Mouse (Mus musculus) brown adipose tissue, adult 24 weeks (tissue): ENCODE data around the gene Klf2. TPM values are rescaled to one million over a fixed set of nuclear protein-coding genes. Genes with fewer than 3 reads are reported as not detected.

Experiments
- H3K27ac ChIP-seq: fragments of 200-500 bp; replicated peaks from 2 replicates; pipeline ENCODE4 v1.5.1; 2012; ENCODE audit warnings: low read depth, mild to moderate bottlenecking, low read length
- H3K4me1 ChIP-seq: fragments of 200-500 bp; 2 replicates; pipeline ENCODE4 v1.6.1; 2012; ENCODE audit warnings: low read length, mixed read lengths; ENCODE audit not compliant: control insufficient read depth, insufficient read depth, insufficient read length
- H3K4me3 ChIP-seq: fragments of 200-500 bp; 2 replicates; pipeline ENCODE4 v1.5.1; 2012; ENCODE audit warnings: low read depth, mild to moderate bottlenecking, low read length, moderate library complexity; ENCODE audit not compliant: insufficient read depth
- polyA plus RNA-seq: library from polyadenylated mRNA; stranded (reverse); fragments of >200 nt; gene quantifications from 2 replicates; pipeline ENCODE4 v1.2.4, GENCODE M21; 2012; ENCODE audit not compliant: missing spikeins, insufficient read depth, insufficient read length

Gene Klf2
- polyA plus RNA-seq, 1 experiment = 88.0 TPM

GRCm38 (mm10) chr8:72362754-72363153 lies 43.9 kb downstream of the Klf2 start:
- Histone ChIP-seq H3K4me3 (no peak overlapping the region), H3K27ac (peak overlapping the region; percentile 75; the same call in 1 of the 2 replicates), H3K4me1 (peaks cover 11% of the 10 kb centered on the region)

DNA sequence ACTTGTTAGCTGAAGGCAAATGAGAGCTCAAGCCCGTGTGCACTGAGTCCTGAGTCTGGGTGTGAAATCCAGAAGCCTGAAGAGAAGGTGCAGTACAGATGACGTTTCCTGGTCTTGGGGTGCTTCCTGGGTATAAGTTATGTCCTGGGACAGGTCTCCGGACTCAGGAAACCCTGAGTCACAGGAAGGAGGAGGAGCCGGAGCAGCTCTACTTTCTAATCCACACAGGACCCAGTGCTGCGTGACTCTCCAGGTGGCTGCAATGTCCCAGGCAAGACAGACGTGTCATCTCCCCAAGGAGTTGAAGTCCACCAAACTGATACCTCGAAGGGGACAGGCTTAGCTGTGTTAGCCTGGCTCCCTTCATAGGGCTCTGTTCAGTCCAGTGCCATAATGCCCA lies 44.6 kb downstream of the Klf2 start:
- Histone ChIP-seq H3K4me1 (peaks cover 11% of the 10 kb centered on the region), H3K4me3 (no peak overlapping the region), H3K27ac (peak overlapping the region; percentile 75)

- Histone ChIP-seq H3K4me1 (peaks cover 9% of the 10 kb centered on the region), H3K4me3 (no peak overlapping the region)
Observed at GRCm38 (mm10) chr8:72365016-72365415, 46.2 kb downstream of the Klf2 start.

DNA sequence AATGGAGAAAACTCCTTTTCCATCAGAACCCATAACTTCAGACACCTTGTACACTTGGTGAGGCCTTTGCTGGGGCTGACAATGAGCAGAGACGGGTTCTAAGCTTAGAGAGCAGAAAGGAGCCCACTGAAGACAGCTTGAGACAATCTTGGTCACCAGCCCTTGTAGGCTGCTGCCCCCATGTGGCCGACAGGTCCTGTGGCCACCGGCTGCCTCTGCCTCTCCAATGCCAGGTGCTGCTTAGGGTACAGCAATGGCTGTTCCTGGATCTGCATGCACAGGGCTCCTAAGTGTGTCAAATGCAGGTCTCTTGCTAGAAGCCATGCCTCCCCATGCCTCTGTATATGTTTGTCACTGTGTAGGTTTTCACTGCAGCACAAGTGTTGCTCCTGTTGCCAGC lies 47.0 kb downstream of the Klf2 start:
- peaks cover 9% of the 10 kb centered on the region for H3K4me1 ChIP-seq
- peak overlapping the region; percentile 27; the same call in 1 of the 2 replicates for H3K27ac ChIP-seq
- H3K4me3 ChIP-seq = no peak overlapping the region

More at GRCm38 (mm10) chr8:72365016-72365415, 46.2 kb downstream of the Klf2 start:
- H3K27ac ChIP-seq = peak overlapping the region; percentile 75

- no peak overlapping the region for H3K27ac ChIP-seq
- H3K4me3 ChIP-seq = no peak overlapping the region
- peaks cover 9% of the 10 kb centered on the region for H3K4me1 ChIP-seq
Observed at GRCm38 (mm10) chr8:72366435-72366834, 47.6 kb downstream of the Klf2 start.

Other genes with a start within 250 kb of the Klf2 start
- gene Olfr373, start 235.9 kb upstream of the Klf2 start, polyA plus RNA-seq = not detected in 2 replicates
- gene Olfr374, start 212.0 kb upstream of the Klf2 start, polyA plus RNA-seq = not detected in 2 replicates
- gene Tpm4, start 184.1 kb upstream of the Klf2 start, polyA plus RNA-seq = 55.2 and 64.0 TPM in 2 replicates
- gene Rab8a, start 157.8 kb upstream of the Klf2 start, polyA plus RNA-seq = 33.8 and 56.6 TPM in 2 replicates
- not detected in 2 replicates for gene Hsh2d, start 129.4 kb upstream of the Klf2 start, polyA plus RNA-seq
- 2.0 TPM in 1 of 2 replicates, not detected in the other for gene Cib3, start 106.2 kb upstream of the Klf2 start, polyA plus RNA-seq
- gene Gm11034, start 105.4 kb upstream of the Klf2 start, polyA plus RNA-seq = not detected in 2 replicates
- gene Fam32a, start 99.3 kb upstream of the Klf2 start, polyA plus RNA-seq = 26.9 and 41.8 TPM in 2 replicates
- gene Ap1m1, start 79.0 kb upstream of the Klf2 start, polyA plus RNA-seq = 35.6 and 49.6 TPM in 2 replicates
- not detected in 2 replicates for gene Gm10282, start 13.8 kb upstream of the Klf2 start, polyA plus RNA-seq
- gene Eps15l1, start 102.4 kb downstream of the Klf2 start, polyA plus RNA-seq = 18.0 and 21.1 TPM in 2 replicates
- 13.0 and 13.1 TPM in 2 replicates for gene Calr3, start 124.8 kb downstream of the Klf2 start, polyA plus RNA-seq
- gene 1700030K09Rik, start 124.8 kb downstream of the Klf2 start, polyA plus RNA-seq = 3.1 and 4.9 TPM in 2 replicates
- 12.8 and 17.7 TPM in 2 replicates for gene Cherp, start 156.2 kb downstream of the Klf2 start, polyA plus RNA-seq
- gene Slc35e1, start 173.6 kb downstream of the Klf2 start, polyA plus RNA-seq = 15.0 and 15.8 TPM in 2 replicates
- 3.3 TPM in 2 replicates for gene Med26, start 229.2 kb downstream of the Klf2 start, polyA plus RNA-seq